Mouse (Mus musculus): ENCODE measurements around the gene Macf1.

DNA sequence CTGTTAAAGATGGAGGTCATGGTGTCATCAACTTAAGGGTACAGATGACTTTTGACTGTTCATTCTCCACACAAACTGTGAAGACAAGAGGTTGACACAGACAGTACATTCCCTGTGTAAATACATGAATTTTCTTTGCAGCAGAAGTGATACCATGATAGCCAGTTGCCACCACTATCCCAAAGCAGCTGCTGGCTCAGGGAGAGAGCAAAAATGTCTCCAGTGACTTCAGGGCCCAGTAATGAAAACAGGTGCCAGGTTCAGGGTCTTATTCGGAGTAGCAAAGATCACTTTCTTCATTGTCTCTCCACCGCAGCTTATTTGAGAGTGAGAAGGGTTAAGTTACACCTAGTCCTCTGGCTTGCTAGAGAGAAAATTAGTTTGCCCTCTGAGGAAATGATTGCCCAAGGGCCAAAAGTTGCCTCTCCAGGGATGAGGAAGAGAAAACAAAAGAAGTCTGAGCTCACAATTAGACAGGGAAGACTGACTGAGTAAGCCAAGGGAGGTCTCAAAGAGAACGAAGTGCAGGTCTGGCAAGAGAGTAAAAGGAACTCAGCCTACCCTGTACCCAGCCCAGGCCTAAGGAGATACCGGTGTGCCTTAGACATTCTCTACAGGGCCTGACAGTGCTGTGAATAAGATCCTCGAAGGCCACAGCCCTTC lies 66.3 kb downstream of the Macf1 start:
- TF ChIP-seq POLR2A (IDR thresholded peaks at IDR 0.05; ENCODE audit: low read depth, low read length): no peak
- TF ChIP-seq CTCF (conservative IDR thresholded peaks at IDR 0.05; ENCODE audit: insufficient read depth, insufficient read length, low read depth, low read length): no peak
